Mouse (Mus musculus) hindbrain, postnatal 0 days (tissue): ENCODE results near the gene Myo1e. TPM values are rescaled to one million over a fixed set of nuclear protein-coding genes. Genes with fewer than 3 reads are reported as not detected.
A peak's percentile ranks its signal among the peaks of the same experiment; 100 is the strongest.

Experiments
- ATAC-seq: fragments of 200-750 bp; cut with Nextera tagmentation; 2 replicates; pipeline ENCODE4 v1.8.0; 2017; ENCODE audit warnings: mild to moderate bottlenecking, moderate TSS enrichment, moderate library complexity
- DNase-seq: peaks from one replicate; pipeline ENCODE4 v3.0.0-alpha.2; 2015; ENCODE audit warnings: low spot score
- H3K27ac ChIP-seq: fragments of 300-500 bp; sonication (generic); 2 replicates; pipeline ENCODE4 v1.5.1; 2014; ENCODE audit warnings: mild to moderate bottlenecking
- H3K27me3 ChIP-seq: fragments of 300-500 bp; sonication (generic); 2 replicates; pipeline ENCODE4 v1.6.1; 2014; ENCODE audit warnings: low read length, mixed read lengths; ENCODE audit not compliant: insufficient read depth
- H3K36me3 ChIP-seq: fragments of 300-500 bp; sonication (generic); 2 replicates; pipeline ENCODE4 v1.6.1; 2014; ENCODE audit warnings: low read length, mixed read lengths; ENCODE audit not compliant: insufficient read depth
- H3K4me1 ChIP-seq: fragments of 300-500 bp; sonication (generic); 2 replicates; pipeline ENCODE4 v1.6.1; 2014; ENCODE audit warnings: antibody characterized with exemption, low read length, mixed read lengths; ENCODE audit not compliant: insufficient read depth
- H3K4me2 ChIP-seq: fragments of 300-500 bp; sonication (generic); 2 replicates; pipeline ENCODE4 v1.6.1; 2014; ENCODE audit warnings: low read depth, mild to moderate bottlenecking, low read length, moderate library complexity, mixed read lengths
- H3K4me3 ChIP-seq: fragments of 300-500 bp; sonication (generic); 2 replicates; pipeline ENCODE4 v1.5.1; 2014; ENCODE audit warnings: low read length
- H3K9ac ChIP-seq: fragments of 300-500 bp; sonication (generic); replicated peaks from 2 replicates; pipeline ENCODE4 v1.6.1; 2014; ENCODE audit warnings: mild to moderate bottlenecking, low read length, moderate library complexity, mixed read lengths
- H3K9me3 ChIP-seq: fragments of 300-500 bp; sonication (generic); 2 replicates; pipeline ENCODE4 v1.6.1; 2016; ENCODE audit warnings: low read length, mixed read lengths
- CTCF ChIP-seq: IDR thresholded peaks from 2 replicates; pipeline ENCODE4 v1.5.1; 2016; ENCODE audit warnings: antibody characterized with exemption, control low read depth, low read depth
- WGBS: fragments of 180-500 bp; shearing (Covaris S2); extraction: QIAGEN DNeasy Blood & Tissue Kit; methylation state at CpG from one replicate; pipeline ENCODE4 v1.1.7; 2014; 5-methylcytosine and 5-hydroxymethylcytosine counted together
- polyA plus RNA-seq: library from polyadenylated mRNA; unstranded; fragments of >200 nt; fragmentation: Nextera tagmentation; extraction: Ambion mirVana; gene quantifications from 2 replicates; pipeline ENCODE4 v1.2.1, GENCODE M21; 2015
- total RNA-seq: library from RNA; depleted of rRNA; stranded (reverse); fragments of >200 nt; gene quantifications from 2 replicates; pipeline ENCODE4 v1.2.3, GENCODE M21; 2014

Myo1e gene
- total and polyA plus RNA-seq, 2 experiments from 2014 or later, result 5.4 to 8.9 TPM

GRCm38 (mm10) chr9:70203267-70204076 lies 3.7 kb upstream of the Myo1e start:
- 51% methylated on average over 15 of the region's 15 CpGs for WGBS

GRCm38 (mm10) chr9:70207981-70208521 lies 901 bp downstream of the Myo1e start:
- Histone ChIP-seq H3K27ac (peak overlapping the region; percentile 80), H3K27me3 (no peaks in the 10 kb centered on the region), H3K9ac (peak overlapping the region; percentile 53), H3K4me3 (peak overlapping the region; percentile 67), H3K9me3 (no peaks in the 10 kb centered on the region), H3K36me3 (no peaks in the 10 kb centered on the region), H3K4me1 (peaks cover 7% of the 10 kb centered on the region; the same call in 1 of the 2 replicates), H3K4me2 (peak overlapping the region; percentile 99)
- WGBS, result under 1% methylated on average over 26 of the region's 26 CpGs
- TF ChIP-seq CTCF, result no peak
- peak; percentile 9; the same call in 1 of the 2 replicates for ATAC-seq
- DNase-seq, result peak; percentile 17

More at GRCm38 (mm10) chr9:70203267-70204076, 3.7 kb upstream of the Myo1e start:
- DNase-seq (no peak), ATAC-seq (no peak)
- no peak for TF ChIP-seq CTCF
- Histone ChIP-seq H3K4me1 (peaks cover 7% of the 10 kb centered on the region; the same call in 1 of the 2 replicates), H3K4me3 (no peak overlapping the region), H3K9me3 (0 out of 2 replicates have a peak, but pooled peaks cover 4% of the 10 kb centered on the region), H3K27me3 (no peaks in the 10 kb centered on the region), H3K9ac (no peak overlapping the region), H3K27ac (no peak overlapping the region), H3K4me2 (no peak overlapping the region), H3K36me3 (no peaks in the 10 kb centered on the region)

- Histone ChIP-seq H3K36me3 (no peaks in the 10 kb centered on the region), H3K27ac (no peak overlapping the region), H3K4me2 (peak overlapping the region; percentile 99), H3K9ac (peak overlapping the region; percentile 53; the same call in 1 of the 2 replicates), H3K27me3 (no peaks in the 10 kb centered on the region), H3K4me1 (peaks cover 7% of the 10 kb centered on the region; the same call in 1 of the 2 replicates), H3K9me3 (no peaks in the 10 kb centered on the region), H3K4me3 (peak overlapping the region; percentile 67)
- no peak for TF ChIP-seq CTCF
- WGBS, result 11% methylated on average over 12 of the region's 12 CpGs
- DNase-seq (peak; percentile 11), ATAC-seq (no peak)
These were observed 1.6 kb downstream of the Myo1e start for GRCm38 (mm10) chr9:70208751-70209150.

- DNase-seq (peak; percentile 60), ATAC-seq (no peak)
- Histone ChIP-seq H3K4me3 (no peak overlapping the region), H3K36me3 (no peaks in the 10 kb centered on the region), H3K9me3 (no peaks in the 10 kb centered on the region), H3K27ac (no peak overlapping the region), H3K27me3 (no peaks in the 10 kb centered on the region), H3K4me2 (peak overlapping the region; percentile 99), H3K9ac (no peak overlapping the region), H3K4me1 (peaks cover 7% of the 10 kb centered on the region; the same call in 1 of the 2 replicates)
- 66% methylated on average over 8 of the region's 8 CpGs for WGBS
- TF ChIP-seq CTCF, result peak; percentile 8; the same call in 1 of the 2 replicates
These were observed 2.3 kb downstream of the Myo1e start for GRCm38 (mm10) chr9:70209296-70210049.

- ATAC-seq (no peak), DNase-seq (no peak)
- no peak overlapping the region for H3K27ac ChIP-seq
- H3K36me3 ChIP-seq, result no peaks in the 10 kb centered on the region
- TF ChIP-seq CTCF, result no peak
- H3K4me1 ChIP-seq, result peaks cover 7% of the 10 kb centered on the region; the same call in 1 of the 2 replicates
- H3K9ac ChIP-seq, result no peak overlapping the region
- H3K4me2 ChIP-seq, result no peak overlapping the region
- no peaks in the 10 kb centered on the region for H3K9me3 ChIP-seq
- H3K4me3 ChIP-seq, result no peak overlapping the region
- 57% methylated on average over 14 of the region's 14 CpGs for WGBS
- no peaks in the 10 kb centered on the region for H3K27me3 ChIP-seq
These were observed 4.5 kb downstream of the Myo1e start for GRCm38 (mm10) chr9:70211638-70212037.

- ATAC-seq (no peak), DNase-seq (no peak)
- H3K9ac ChIP-seq, result no peak overlapping the region
- H3K27me3 ChIP-seq, result no peaks in the 10 kb centered on the region
- no peaks in the 10 kb centered on the region for H3K4me1 ChIP-seq
- no peak for TF ChIP-seq CTCF
- no peaks in the 10 kb centered on the region for H3K36me3 ChIP-seq
- H3K27ac ChIP-seq, result no peak overlapping the region
- H3K4me2 ChIP-seq, result no peak overlapping the region
- no peak overlapping the region for H3K4me3 ChIP-seq
- WGBS, result 75% methylated on average over 6 of the region's 6 CpGs
- H3K9me3 ChIP-seq, result no peaks in the 10 kb centered on the region
These were observed 9.4 kb downstream of the Myo1e start for GRCm38 (mm10) chr9:70216517-70216916.
